Mouse (Mus musculus) kidney, adult 10 weeks (tissue): ENCODE data around the gene Pyroxd1. TPM values are rescaled to one million over a fixed set of nuclear protein-coding genes. Genes with fewer than 3 reads are reported as not detected.

Source experiments
- polyA plus RNA-seq: library from polyadenylated mRNA; stranded (reverse); fragments of 350-450 nt; fragmentation: Illumina TruSeq; extraction: RNeasy Lipid Tissue Mini Kit (QIAGEN cat#74804); gene quantifications from one replicate; pipeline ENCODE4 v1.2.3, GENCODE M21; 2014; ENCODE audit warnings: low read depth, low replicate concordance

Pyroxd1 gene
- polyA plus RNA-seq: 43.9 TPM

DNA sequence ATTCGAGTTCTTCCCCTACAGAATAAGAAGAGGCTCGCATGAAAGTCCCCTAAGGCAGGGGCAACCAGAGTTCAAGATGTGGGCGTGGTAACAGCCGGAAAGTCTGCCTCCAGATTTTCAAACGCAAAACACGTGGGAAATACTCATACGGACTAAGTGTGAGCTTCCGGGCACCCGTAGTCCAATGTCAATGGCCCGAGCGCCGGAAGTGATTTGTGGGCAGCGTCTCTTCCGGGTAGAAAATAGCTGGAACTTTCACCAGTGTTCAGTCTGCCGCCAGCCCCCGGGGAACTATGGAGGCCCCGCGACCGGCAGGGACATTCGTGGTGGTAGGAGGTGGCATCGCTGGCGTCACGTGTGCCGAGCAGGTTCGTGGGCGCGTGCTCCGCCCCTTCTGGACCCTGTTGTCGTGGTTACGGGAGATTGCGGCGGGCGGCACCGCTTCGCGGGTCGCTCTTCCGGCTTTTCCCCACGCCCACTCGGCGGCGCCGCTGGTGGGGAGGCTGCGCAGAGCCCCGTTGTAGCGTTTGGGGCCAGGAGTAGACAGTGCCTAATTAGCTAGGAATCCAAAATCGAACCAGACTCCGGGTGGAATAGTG, at the start of gene Pyroxd1:
Pyroxd1 (plus strand) TSS at position 215 of the 599 bp plus-strand sequence.

DNA sequence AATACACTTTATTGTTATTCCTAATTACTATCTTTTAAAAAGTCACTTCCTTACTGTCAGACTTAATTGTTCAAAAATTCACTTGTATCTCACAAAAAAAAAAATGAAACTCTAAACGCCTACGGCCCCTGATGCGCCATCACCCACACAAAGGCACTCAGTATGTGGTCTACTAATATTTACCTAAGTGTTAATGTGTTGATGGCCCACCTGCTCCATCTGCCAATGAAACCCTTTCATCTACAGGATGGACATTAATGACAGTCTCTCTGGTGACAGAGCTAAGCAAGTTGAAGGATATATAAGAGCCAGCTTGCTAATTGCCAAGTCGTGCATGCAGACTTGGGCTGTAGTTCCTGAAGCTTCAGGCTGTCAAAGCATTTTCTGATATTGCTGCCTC, 47.4 kb upstream of the Pyroxd1 start, which contains the start of gene Iapp:
Iapp (plus strand) TSS at position 326 of the 400 bp plus-strand sequence.

DNA sequence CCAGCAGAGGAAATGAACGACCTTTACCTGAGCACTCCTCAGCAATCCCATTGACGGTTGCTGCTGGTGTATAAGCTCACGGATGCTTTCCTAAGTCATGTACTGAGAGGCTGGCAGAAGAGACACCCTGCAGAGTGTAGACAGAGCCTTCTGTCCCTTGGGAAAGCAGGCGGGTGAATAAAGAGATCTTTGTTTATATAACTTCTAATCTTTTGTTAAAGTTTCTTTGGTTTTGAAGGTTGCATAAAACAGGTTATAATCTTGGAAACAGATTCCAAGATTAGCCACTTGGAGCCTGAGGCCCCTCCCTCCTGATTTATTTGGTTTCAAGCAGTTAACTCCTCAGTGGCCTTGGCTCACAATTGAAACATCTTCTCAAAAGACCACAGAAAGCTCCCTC, 22.6 kb upstream of the Pyroxd1 start, which contains the start of gene Slco1a5:
Slco1a5 (minus strand) TSS at position 101 of the 400 bp plus-strand sequence.

DNA sequence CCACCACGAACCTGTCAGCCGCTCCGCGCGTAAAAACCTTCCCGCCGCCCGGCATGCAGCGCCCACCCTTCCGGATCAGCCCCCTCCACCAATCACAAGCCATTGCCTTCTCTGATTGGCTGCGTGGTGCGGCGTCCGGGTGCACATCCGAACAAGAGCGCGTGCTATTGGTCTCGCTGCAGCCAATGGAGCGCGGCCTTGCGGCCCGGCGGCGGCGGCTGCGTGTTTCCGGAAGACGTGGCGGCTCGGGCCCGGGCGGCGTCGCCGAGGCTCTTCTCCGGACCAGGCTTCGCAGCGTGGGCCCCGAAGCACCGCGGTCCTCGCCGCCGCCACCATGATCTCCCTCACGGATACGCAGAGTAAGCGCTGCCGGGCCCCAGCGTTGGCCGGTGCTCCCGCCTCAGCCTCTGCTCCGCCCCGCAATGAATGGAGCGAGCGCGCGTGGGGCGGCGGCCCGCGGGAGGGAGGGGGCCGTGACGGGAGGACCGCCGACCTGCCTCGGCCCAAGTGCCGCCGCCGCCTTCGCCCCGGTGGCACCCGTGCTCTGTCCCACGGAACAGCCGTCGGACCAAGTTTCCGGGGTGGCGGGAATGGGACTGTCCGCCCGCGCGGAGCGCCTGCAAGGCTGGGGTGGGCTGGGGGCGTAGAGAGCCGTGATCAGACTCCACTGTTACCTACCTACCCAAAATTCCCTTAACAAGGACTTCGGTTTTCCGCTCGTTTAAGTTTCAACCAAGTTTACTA, 41.7 kb downstream of the Pyroxd1 start, which contains the start of the genes Recql and Golt1b:
Recql (minus strand) TSS at position 77 of the 744 bp plus-strand sequence.
Golt1b (plus strand) TSS at position 211 of the 744 bp plus-strand sequence.

Other genes with a start within 250 kb of the Pyroxd1 start
- 787 TPM for gene Slco1a6, start 137.1 kb upstream of the Pyroxd1 start, polyA plus RNA-seq
- gene Iapp, start 47.2 kb upstream of the Pyroxd1 start, polyA plus RNA-seq: not detected
- not detected for gene Slco1a5, start 22.7 kb upstream of the Pyroxd1 start, polyA plus RNA-seq
- gene Recql, start 41.4 kb downstream of the Pyroxd1 start, polyA plus RNA-seq: 11.5 TPM
- 29.3 TPM for gene Golt1b, start 41.6 kb downstream of the Pyroxd1 start, polyA plus RNA-seq
- gene Spx, start 67.8 kb downstream of the Pyroxd1 start, polyA plus RNA-seq: not detected
- gene Gys2, start 127.5 kb downstream of the Pyroxd1 start, polyA plus RNA-seq: 23.0 TPM
- gene Ldhb, start 162.3 kb downstream of the Pyroxd1 start, polyA plus RNA-seq: 1,028 TPM
- gene Kcnj8, start 226.0 kb downstream of the Pyroxd1 start, polyA plus RNA-seq: 2.3 TPM